Mouse (Mus musculus): ENCODE results near the gene Kif5c. TPM values are rescaled to one million over a fixed set of nuclear protein-coding genes. Genes with fewer than 3 reads are reported as not detected.

Gene Kif5c
- polyA plus RNA-seq, 1 experiment from 2014 or later = 148 TPM

GRCm38 (mm10) chr2:49726672-49727071 lies 107.6 kb downstream of the Kif5c start:
- no peak overlapping the region for H3K4me3 ChIP-seq (ENCODE audit: low read depth, low read length)
- no peak overlapping the region for H3K4me2 ChIP-seq (ENCODE audit: low read length)
- peak overlapping the region; percentile 53 for H3K27ac ChIP-seq (ENCODE audit: low read depth, low read length)
- H3K4me1 ChIP-seq (ENCODE audit: control insufficient read depth, insufficient read depth, low read length) = peaks cover 21% of the 10 kb centered on the region
- H3K9ac ChIP-seq (ENCODE audit: low read length) = peak overlapping the region; percentile 45; the same call in 1 of the 2 replicates
- peak; percentile 40 for ATAC-seq
- no peak for DNase-seq (ENCODE audit: low spot score)
- WGBS = 65% methylated on average over 11 of the region's 11 CpGs
- peaks cover 72% of the 10 kb centered on the region for H3K36me3 ChIP-seq (ENCODE audit: control insufficient read depth, insufficient read depth, low read length)
- no peaks in the 10 kb centered on the region for H3K27me3 ChIP-seq (replicated peaks; ENCODE audit: control insufficient read depth, insufficient read depth, low read length)
- H3K9me3 ChIP-seq (replicated peaks; ENCODE audit: control insufficient read depth, low read length) = no peaks in the 10 kb centered on the region

GRCm38 (mm10) chr2:49727199-49727598 lies 108.1 kb downstream of the Kif5c start:
- no peak overlapping the region for H3K4me3 ChIP-seq (ENCODE audit: low read depth, low read length)
- DNase-seq (ENCODE audit: low spot score) (peak; percentile 93), ATAC-seq (peak; percentile 89)
- peaks cover 16% of the 10 kb centered on the region for H3K4me1 ChIP-seq (ENCODE audit: control insufficient read depth, insufficient read depth, low read length)
- no peaks in the 10 kb centered on the region for H3K27me3 ChIP-seq (replicated peaks; ENCODE audit: control insufficient read depth, insufficient read depth, low read length)
- peak overlapping the region; percentile 53 for H3K27ac ChIP-seq (ENCODE audit: low read depth, low read length)
- H3K9ac ChIP-seq (ENCODE audit: low read length) = peak overlapping the region; percentile 45; the same call in 1 of the 2 replicates
- no peak overlapping the region for H3K4me2 ChIP-seq (ENCODE audit: low read length)
- WGBS = 8% methylated on average over 7 of the region's 7 CpGs
- peaks cover 75% of the 10 kb centered on the region for H3K36me3 ChIP-seq (ENCODE audit: control insufficient read depth, insufficient read depth, low read length)
- H3K9me3 ChIP-seq (replicated peaks; ENCODE audit: control insufficient read depth, low read length) = no peaks in the 10 kb centered on the region

GRCm38 (mm10) chr2:49727686-49728085 lies 108.6 kb downstream of the Kif5c start:
- no peaks in the 10 kb centered on the region for H3K27me3 ChIP-seq (replicated peaks; ENCODE audit: control insufficient read depth, insufficient read depth, low read length)
- no peak overlapping the region for H3K4me2 ChIP-seq (ENCODE audit: low read length)
- peak overlapping the region; percentile 30; the same call in 1 of the 2 replicates for H3K27ac ChIP-seq (ENCODE audit: low read depth, low read length)
- H3K9ac ChIP-seq (ENCODE audit: low read length) = no peak overlapping the region; the same call in 1 of the 2 replicates
- H3K9me3 ChIP-seq (replicated peaks; ENCODE audit: control insufficient read depth, low read length) = no peaks in the 10 kb centered on the region
- 66% methylated on average over 4 of the region's 4 CpGs for WGBS
- no peak overlapping the region for H3K4me3 ChIP-seq (ENCODE audit: low read depth, low read length)
- H3K36me3 ChIP-seq (ENCODE audit: control insufficient read depth, insufficient read depth, low read length) = peaks cover 80% of the 10 kb centered on the region
- H3K4me1 ChIP-seq (ENCODE audit: control insufficient read depth, insufficient read depth, low read length) = peaks cover 13% of the 10 kb centered on the region
- DNase-seq (ENCODE audit: low spot score) (no peak), ATAC-seq (no peak)

- Histone ChIP-seq H3K36me3 (ENCODE audit: control insufficient read depth, insufficient read depth, low read length) (peaks cover 77% of the 10 kb centered on the region), H3K4me3 (ENCODE audit: low read depth, low read length) (no peak overlapping the region), H3K4me2 (ENCODE audit: low read length) (no peak overlapping the region), H3K27me3 (replicated peaks; ENCODE audit: control insufficient read depth, insufficient read depth, low read length) (no peaks in the 10 kb centered on the region), H3K9me3 (replicated peaks; ENCODE audit: control insufficient read depth, low read length) (no peaks in the 10 kb centered on the region), H3K9ac (ENCODE audit: low read length) (0 out of 2 replicates have a peak overlapping the region, but pooled peaks have one; percentile 17), H3K27ac (ENCODE audit: low read depth, low read length) (no peak overlapping the region), H3K4me1 (ENCODE audit: control insufficient read depth, insufficient read depth, low read length) (peaks cover 9% of the 10 kb centered on the region)
- DNase-seq (ENCODE audit: low spot score) (no peak), ATAC-seq (no peak)
- WGBS = 90% methylated on average over 10 of the region's 10 CpGs
Measured at GRCm38 (mm10) chr2:49728896-49729610, 110.0 kb downstream of the Kif5c start.

GRCm38 (mm10) chr2:49729611-49729969 lies 110.5 kb downstream of the Kif5c start:
- H3K4me2 ChIP-seq (ENCODE audit: low read length) = no peak overlapping the region
- no peak overlapping the region for H3K4me3 ChIP-seq (ENCODE audit: low read depth, low read length)
- no peaks in the 10 kb centered on the region for H3K27me3 ChIP-seq (replicated peaks; ENCODE audit: control insufficient read depth, insufficient read depth, low read length)
- DNase-seq (ENCODE audit: low spot score) (no peak), ATAC-seq (no peak)
- H3K9me3 ChIP-seq (replicated peaks; ENCODE audit: control insufficient read depth, low read length) = no peaks in the 10 kb centered on the region
- peaks cover 72% of the 10 kb centered on the region for H3K36me3 ChIP-seq (ENCODE audit: control insufficient read depth, insufficient read depth, low read length)
- no peak overlapping the region for H3K27ac ChIP-seq (ENCODE audit: low read depth, low read length)
- WGBS = 55% methylated on average over 2 of the region's 2 CpGs
- H3K9ac ChIP-seq (ENCODE audit: low read length) = no peak overlapping the region
- H3K4me1 ChIP-seq (ENCODE audit: control insufficient read depth, insufficient read depth, low read length) = peaks cover 9% of the 10 kb centered on the region

GRCm38 (mm10) chr2:49730183-49730582 lies 111.1 kb downstream of the Kif5c start:
- no peak overlapping the region for H3K27ac ChIP-seq (ENCODE audit: low read depth, low read length)
- WGBS = 56% methylated on average over 5 of the region's 5 CpGs
- H3K4me2 ChIP-seq (ENCODE audit: low read length) = no peak overlapping the region
- H3K9me3 ChIP-seq (replicated peaks; ENCODE audit: control insufficient read depth, low read length) = no peaks in the 10 kb centered on the region
- no peak for ATAC-seq
- peaks cover 9% of the 10 kb centered on the region for H3K4me1 ChIP-seq (ENCODE audit: control insufficient read depth, insufficient read depth, low read length)
- no peak for DNase-seq (ENCODE audit: low spot score)
- no peaks in the 10 kb centered on the region for H3K27me3 ChIP-seq (replicated peaks; ENCODE audit: control insufficient read depth, insufficient read depth, low read length)
- H3K4me3 ChIP-seq (ENCODE audit: low read depth, low read length) = no peak overlapping the region
- peaks cover 72% of the 10 kb centered on the region for H3K36me3 ChIP-seq (ENCODE audit: control insufficient read depth, insufficient read depth, low read length)
- no peak overlapping the region for H3K9ac ChIP-seq (ENCODE audit: low read length)

- H3K9ac ChIP-seq (ENCODE audit: low read length) = no peak overlapping the region
- H3K4me2 ChIP-seq (ENCODE audit: low read length) = no peak overlapping the region
- DNase-seq (ENCODE audit: low spot score) (no peak), ATAC-seq (no peak)
- no peaks in the 10 kb centered on the region for H3K4me1 ChIP-seq (ENCODE audit: control insufficient read depth, insufficient read depth, low read length)
- 59% methylated on average over 11 of the region's 11 CpGs for WGBS
- H3K27ac ChIP-seq (ENCODE audit: low read depth, low read length) = peak overlapping the region; percentile 1; the same call in 1 of the 2 replicates
- no peaks in the 10 kb centered on the region for H3K27me3 ChIP-seq (replicated peaks; ENCODE audit: control insufficient read depth, insufficient read depth, low read length)
- no peak overlapping the region for H3K4me3 ChIP-seq (ENCODE audit: low read depth, low read length)
- peaks cover 81% of the 10 kb centered on the region for H3K36me3 ChIP-seq (ENCODE audit: control insufficient read depth, insufficient read depth, low read length)
- no peaks in the 10 kb centered on the region for H3K9me3 ChIP-seq (replicated peaks; ENCODE audit: control insufficient read depth, low read length)
Measured at GRCm38 (mm10) chr2:49732745-49733655, 113.9 kb downstream of the Kif5c start.

- H3K4me3 ChIP-seq (ENCODE audit: low read depth, low read length) = no peak overlapping the region
- H3K36me3 ChIP-seq (ENCODE audit: control insufficient read depth, insufficient read depth, low read length) = peaks cover 82% of the 10 kb centered on the region
- no peak for ATAC-seq
- no peak overlapping the region for H3K9ac ChIP-seq (ENCODE audit: low read length)
- 55% methylated on average over 7 of the region's 7 CpGs for WGBS
- H3K27ac ChIP-seq (ENCODE audit: low read depth, low read length) = peak overlapping the region; percentile 1; the same call in 1 of the 2 replicates
- no peaks in the 10 kb centered on the region for H3K9me3 ChIP-seq (replicated peaks; ENCODE audit: control insufficient read depth, low read length)
- DNase-seq (ENCODE audit: low spot score) = no peak
- H3K4me1 ChIP-seq (ENCODE audit: control insufficient read depth, insufficient read depth, low read length) = no peaks in the 10 kb centered on the region
- H3K27me3 ChIP-seq (replicated peaks; ENCODE audit: control insufficient read depth, insufficient read depth, low read length) = no peaks in the 10 kb centered on the region
- H3K4me2 ChIP-seq (ENCODE audit: low read length) = no peak overlapping the region
Measured at GRCm38 (mm10) chr2:49733656-49734008, 114.5 kb downstream of the Kif5c start.
